Mouse (Mus musculus) cerebellum, adult 2 months (tissue): ENCODE measurements around the gene Ces1h.

Experiments
- CTCF ChIP-seq: fragments of 200-500 bp; IDR thresholded peaks from 2 replicates; pipeline ENCODE4 v1.5.1; 2011; ENCODE audit warnings: low read depth, mild to moderate bottlenecking, control low read depth, low read length, moderate library complexity, borderline replicate concordance; ENCODE audit not compliant: insufficient read depth
- POLR2A ChIP-seq: fragments of 200-500 bp; IDR thresholded peaks from 2 replicates; pipeline ENCODE4 v1.6.1; 2011; ENCODE audit warnings: low read length, control low read depth, borderline replicate concordance; ENCODE audit not compliant: insufficient read depth

DNA sequence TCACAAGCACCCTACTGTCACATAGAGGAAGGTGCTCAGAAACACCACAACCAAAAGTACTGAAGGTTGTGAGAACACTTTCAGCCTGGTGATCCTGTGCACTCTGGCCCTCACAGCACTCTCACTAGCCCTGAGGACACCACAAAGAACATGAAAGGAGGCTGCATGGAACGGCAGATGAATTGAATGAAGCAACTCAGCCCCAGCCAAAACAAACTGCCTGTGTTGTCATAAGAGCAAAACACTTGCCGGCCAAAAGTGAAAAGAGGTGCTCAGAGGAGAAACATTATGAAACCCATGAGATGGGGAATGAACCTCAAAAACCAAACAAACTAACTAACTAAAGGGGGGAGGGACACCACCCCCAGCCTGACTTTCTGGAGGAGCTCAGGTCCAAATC lies 20.2 kb upstream of the Ces1h start:
- no peak for TF ChIP-seq CTCF
- TF ChIP-seq POLR2A, result no peak
